9 mouse cellular contexts compared by ENCODE assay signal in genomic region chr10:93642897-93643296, GRCm38 (mm10). TPM values are rescaled to one million over a fixed set of nuclear protein-coding genes. Genes with fewer than 3 reads are reported as not detected.
DNase-seq lines count a peak whose midpoint lies in the region; ATAC-seq and TF ChIP-seq lines count a peak whose summit lies in the region.
"Had no signal": no experiment of that assay in that cellular context is flagged by ENCODE, and none has a peak within 500 bp of the region (broad histone marks: within the 10 kb centered on the region; RNA-seq: fewer than 3 reads in every experiment).

No protein-coding gene starts in this region.

- peaks cover 30% of the 10 kb centered on the region for H3K36me3 ChIP-seq in forebrain, embryonic 10.5 days (replicated peaks)
- H3K36me3 ChIP-seq in liver, postnatal 0 days (replicated peaks; ENCODE audit: insufficient read depth, low read length): no peaks in the 10 kb centered on the region

- H3K9ac ChIP-seq in liver, postnatal 0 days (replicated peaks): no peak overlapping the region

- H3K27me3 ChIP-seq in forebrain, embryonic 10.5 days (ENCODE audit: poor library complexity, severe bottlenecking): peaks cover 61% of the 10 kb centered on the region
- H3K27me3 ChIP-seq in liver, postnatal 0 days (ENCODE audit: insufficient read depth, low read length): peaks cover 36% of the 10 kb centered on the region

- H3K4me3 ChIP-seq in forebrain, embryonic 10.5 days: peak overlapping the region; percentile 86; the same call in 1 of the 2 replicates
- no peak overlapping the region for H3K4me3 ChIP-seq in liver, postnatal 0 days (ENCODE audit: low read depth, low read length)

- no peak for ATAC-seq in cerebellum, adult (ENCODE audit: insufficient number of reproducible peaks, low FRiP score, low TSS enrichment)
- ATAC-seq in liver, postnatal 0 days: no peak

- H3K9me3 ChIP-seq in forebrain, embryonic 10.5 days: no peaks in the 10 kb centered on the region
- no peaks in the 10 kb centered on the region for H3K9me3 ChIP-seq in liver, postnatal 0 days (ENCODE audit: low read length)

- 68% methylated on average over 8 of the region's 8 CpGs for WGBS in forebrain, embryonic 10.5 days
- WGBS in liver, postnatal 0 days (ENCODE audit: insufficient replicate concordance): 35% methylated on average over 8 of the region's 8 CpGs

- DNase-seq in cerebellum, postnatal 10 days: peak; percentile 57 to 66
- peak; percentile 41 for DNase-seq in 3134 (ENCODE audit: extremely low read depth, insufficient read length, low spot score)
- DNase-seq in forebrain, embryonic 10.5 days (ENCODE audit: extremely low spot score, low spot score): no peak
- DNase-seq in liver, postnatal 0 days: no peak
- DNase-seq in adrenal gland, postnatal 10 days: no peak
- DNase-seq in right cerebral cortex, postnatal 36 days (ENCODE audit: low spot score in 2 of 2): no peak
- DNase-seq in spleen, postnatal 14 days (ENCODE audit: low spot score in 2 of 2): no peak
- DNase-seq: gastrocnemius, postnatal 14 days had no signal

- peaks cover 34% of the 10 kb centered on the region for H3K4me1 ChIP-seq in forebrain, embryonic 10.5 days
- peaks cover 29% of the 10 kb centered on the region for H3K4me1 ChIP-seq in liver, postnatal 0 days (ENCODE audit: insufficient read depth)

- no peak for TF ChIP-seq CTCF in liver, postnatal 0 days (IDR thresholded peaks at IDR 0.05; ENCODE audit: low read depth)

- peak overlapping the region; percentile 100 for H3K4me2 ChIP-seq in liver, postnatal 0 days (ENCODE audit: low read depth, low read length)

- H3K27ac ChIP-seq in forebrain, embryonic 10.5 days: no peak overlapping the region
- H3K27ac ChIP-seq in liver, postnatal 0 days (ENCODE audit: low read depth): no peak overlapping the region

- no peak; the same call in 1 of the 2 replicates for TF ChIP-seq EP300 in liver, postnatal 0 days (IDR thresholded peaks at IDR 0.05; ENCODE audit: low read depth)

RNA-seq across cellular contexts. Expression of gene Ntn4, which starts 2.4 kb away (rescaled TPM):
- 0.84 and 1.1 TPM in 2 replicates for polyA plus RNA-seq in forebrain, embryonic 10.5 days (2016; fragmentation: Nextera tagmentation; extraction: Ambion mirVana)
- polyA plus RNA-seq in liver, postnatal 0 days (2015; fragmentation: Nextera tagmentation; extraction: Ambion mirVana): 0.39 and 0.74 TPM in 2 replicates
- 1 to 10 TPM; 7.1 to 9.5 TPM for total RNA-seq in adrenal gland, postnatal 10 days (2021)

RNA-seq across cellular contexts. Expression of gene Snrpf, which starts 53.4 kb away (rescaled TPM):
- polyA plus RNA-seq in forebrain, embryonic 10.5 days (2016; fragmentation: Nextera tagmentation; extraction: Ambion mirVana): 202 and 205 TPM in 2 replicates
- 45.4 and 53.0 TPM in 2 replicates for polyA plus RNA-seq in liver, postnatal 0 days (2015; fragmentation: Nextera tagmentation; extraction: Ambion mirVana)
- total RNA-seq in adrenal gland, postnatal 10 days (2021): 10 to 100 TPM; 19.0 to 21.0 TPM

Comparison
In these comparisons a context has a peak if more than half of its experiments do, and no peak if none do; other contexts are left out.
1. DNase-seq: peak in cerebellum, postnatal 10 days (2 of 2) and 3134 (single experiment); none in forebrain, embryonic 10.5 days (single experiment), liver, postnatal 0 days (single experiment), adrenal gland, postnatal 10 days (single experiment), right cerebral cortex, postnatal 36 days (0 of 2) and spleen, postnatal 14 days (0 of 2).